ENCODE assay signal across 16 mouse cellular contexts in the genomic region with DNA sequence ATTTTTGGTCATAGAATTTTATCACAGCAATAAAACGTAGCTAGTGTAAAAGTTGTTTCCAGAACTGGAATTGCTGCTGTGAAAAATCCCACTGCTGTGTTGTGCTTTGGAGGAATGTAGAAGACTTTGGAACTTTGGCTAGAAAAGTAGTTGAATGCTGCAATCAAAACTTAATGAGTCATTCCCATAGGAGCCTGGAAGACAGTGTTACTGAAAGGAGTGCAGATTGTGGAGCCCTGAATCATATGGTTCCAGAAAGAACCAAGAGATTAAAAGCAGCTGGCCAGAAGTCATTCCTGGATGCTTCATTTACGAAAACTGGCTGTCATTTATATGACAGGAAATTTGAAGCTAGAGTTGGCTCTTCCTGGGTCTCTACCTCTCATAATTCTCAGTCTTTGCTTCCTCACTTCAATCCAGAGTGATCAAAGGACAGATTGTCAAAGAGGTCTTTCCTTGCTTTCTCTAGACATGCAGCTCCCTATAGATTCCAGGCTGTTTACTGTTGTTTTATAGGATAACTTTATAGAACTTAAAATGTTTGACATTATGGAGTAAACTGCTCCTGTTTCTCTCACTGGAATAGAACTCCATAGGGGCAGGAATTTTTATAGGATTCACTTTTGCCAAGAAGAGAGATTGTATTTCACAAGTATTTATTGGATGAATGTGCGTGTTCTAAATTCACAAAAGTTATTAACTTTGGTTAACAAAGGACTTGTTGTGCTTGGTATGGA.
DNase-seq lines count a peak whose midpoint lies in the region; ATAC-seq lines count a peak whose summit lies in the region.
"Had no signal": no experiment of that assay in that cellular context is flagged by ENCODE, and none has a peak within 500 bp of the region (broad histone marks: within the 10 kb centered on the region; RNA-seq: fewer than 3 reads in every experiment).

No protein-coding gene starts in this region.

- H3K4me3 ChIP-seq in forebrain, embryonic 16.5 days (replicated peaks; ENCODE audit: low read length), result no peak overlapping the region
- H3K4me3 ChIP-seq in forebrain, embryonic 10.5 days, result no peak overlapping the region
- no peak overlapping the region for H3K4me3 ChIP-seq in kidney, embryonic 16.5 days (ENCODE audit: low read length)
- H3K4me3 ChIP-seq: hindbrain, embryonic 15.5 days; megakaryocyte, embryonic 14.5 days; neural tube, embryonic 12.5 days had no signal

- H3K36me3 ChIP-seq in forebrain, embryonic 16.5 days (ENCODE audit: control insufficient read depth, insufficient read depth), result no peaks in the 10 kb centered on the region
- H3K36me3 ChIP-seq in forebrain, embryonic 10.5 days (replicated peaks), result no peaks in the 10 kb centered on the region
- no peaks in the 10 kb centered on the region for H3K36me3 ChIP-seq in kidney, embryonic 16.5 days (ENCODE audit: insufficient read depth, low read length)
- H3K36me3 ChIP-seq: hindbrain, embryonic 15.5 days; neural tube, embryonic 12.5 days had no signal

- 84% methylated on average over 3 of the region's 3 CpGs for WGBS in forebrain, embryonic 16.5 days
- 86% methylated on average over 3 of the region's 3 CpGs for WGBS in forebrain, embryonic 10.5 days
- WGBS in kidney, embryonic 16.5 days, result 73% methylated on average over 3 of the region's 3 CpGs

- H3K4me2 ChIP-seq in forebrain, embryonic 16.5 days (ENCODE audit: low read length), result no peak overlapping the region
- no peak overlapping the region for H3K4me2 ChIP-seq in kidney, embryonic 16.5 days (replicated peaks; ENCODE audit: low read depth, low read length)
- H3K4me2 ChIP-seq: hindbrain, embryonic 15.5 days; neural tube, embryonic 12.5 days had no signal

- no peak for ATAC-seq in forebrain, embryonic 16.5 days
- no peak for ATAC-seq in kidney, embryonic 16.5 days (ENCODE audit: low FRiP score, low TSS enrichment)

- peak overlapping the region; percentile 41 for H3K27ac ChIP-seq in forebrain, embryonic 16.5 days (ENCODE audit: low read length)
- H3K27ac ChIP-seq in forebrain, embryonic 10.5 days, result no peak overlapping the region
- H3K27ac ChIP-seq in kidney, embryonic 16.5 days (ENCODE audit: low read length), result no peak overlapping the region
- H3K27ac ChIP-seq: hindbrain, embryonic 15.5 days; liver, embryonic 14.5 days; neural tube, embryonic 12.5 days had no signal

- H3K4me1 ChIP-seq in forebrain, embryonic 16.5 days (replicated peaks; ENCODE audit: control insufficient read depth, insufficient read depth, low read length), result no peaks in the 10 kb centered on the region
- H3K4me1 ChIP-seq in forebrain, embryonic 10.5 days, result peaks cover 12% of the 10 kb centered on the region; the same call in 1 of the 2 replicates
- no peaks in the 10 kb centered on the region for H3K4me1 ChIP-seq in kidney, embryonic 16.5 days (ENCODE audit: insufficient read depth, low read length)
- H3K4me1 ChIP-seq: hindbrain, embryonic 15.5 days; megakaryocyte, embryonic 14.5 days; neural tube, embryonic 12.5 days had no signal

- no peaks in the 10 kb centered on the region for H3K27me3 ChIP-seq in forebrain, embryonic 16.5 days (replicated peaks; ENCODE audit: control insufficient read depth, insufficient read depth, low read length)
- no peaks in the 10 kb centered on the region for H3K27me3 ChIP-seq in forebrain, embryonic 10.5 days (ENCODE audit: poor library complexity, severe bottlenecking)
- no peaks in the 10 kb centered on the region for H3K27me3 ChIP-seq in kidney, embryonic 16.5 days (ENCODE audit: insufficient read depth, low read length)
- H3K27me3 ChIP-seq: hindbrain, embryonic 15.5 days; megakaryocyte, embryonic 14.5 days; neural tube, embryonic 12.5 days had no signal

- no peaks in the 10 kb centered on the region for H3K9me3 ChIP-seq in forebrain, embryonic 16.5 days (ENCODE audit: control insufficient read depth, low read length)
- H3K9me3 ChIP-seq in forebrain, embryonic 10.5 days, result no peaks in the 10 kb centered on the region; the same call in 1 of the 2 replicates
- H3K9me3 ChIP-seq in kidney, embryonic 16.5 days (ENCODE audit: low read length), result no peaks in the 10 kb centered on the region
- H3K9me3 ChIP-seq: hindbrain, embryonic 15.5 days; megakaryocyte, embryonic 14.5 days; neural tube, embryonic 12.5 days had no signal

- no peak for DNase-seq in forebrain, embryonic 10.5 days (ENCODE audit: extremely low spot score, low spot score)
- DNase-seq in kidney, adult 9 months, result peak; percentile 20
- peak; percentile 5 for DNase-seq in right cerebral cortex, adult 18-20 months
- DNase-seq in right cerebral cortex, postnatal 14 days, result no peak
- DNase-seq in telencephalon, adult 2 months (ENCODE audit: low read depth, low spot score), result peak; percentile 35
- DNase-seq in cerebellum, adult 18-20 months, result no peak
- DNase-seq: cerebellum, adult 2 months; gastrocnemius, postnatal 25 days; right cerebral cortex, postnatal 4 days; thymus, adult 18-20 months had no signal

- no peak overlapping the region for H3K9ac ChIP-seq in forebrain, embryonic 16.5 days (replicated peaks; ENCODE audit: low read depth, low read length)
- no peak overlapping the region for H3K9ac ChIP-seq in kidney, embryonic 16.5 days (replicated peaks; ENCODE audit: low read length)
- H3K9ac ChIP-seq: hindbrain, embryonic 15.5 days; liver, embryonic 14.5 days; neural tube, embryonic 12.5 days had no signal

Comparison
In these comparisons a context has a peak if more than half of its experiments do, and no peak if none do; other contexts are left out.
1. DNase-seq: peak in kidney, adult 9 months (single experiment), right cerebral cortex, adult 18-20 months (single experiment) and telencephalon, adult 2 months (single experiment); none in forebrain, embryonic 10.5 days (single experiment), right cerebral cortex, postnatal 14 days (single experiment) and cerebellum, adult 18-20 months (0 of 2).